In genomic region chr15:31419037-31419436, GRCm38 (mm10) we compare ENCODE assay signal across 9 mouse cellular contexts. TPM values are rescaled to one million over a fixed set of nuclear protein-coding genes. Genes with fewer than 3 reads are reported as not detected.
DNase-seq lines count a peak whose midpoint lies in the region; ATAC-seq and TF ChIP-seq lines count a peak whose summit lies in the region.
"Had no signal": no experiment of that assay in that cellular context is flagged by ENCODE, and none has a peak within 500 bp of the region (broad histone marks: within the 10 kb centered on the region; RNA-seq: fewer than 3 reads in every experiment).

No protein-coding gene starts in this region.

- no peak overlapping the region for H3K4me3 ChIP-seq in kidney, adult 2 months (ENCODE audit: insufficient read depth, low read depth, low read length)
- H3K4me3 ChIP-seq in embryonic fibroblast, embryonic 13.5 days (ENCODE audit: insufficient read depth, low read length) = no peak overlapping the region
- no peak overlapping the region for H3K4me3 ChIP-seq in liver, embryonic 14.5 days (ENCODE audit: insufficient read depth in 1 of 2, low read depth in 2 of 2, low read length in 2 of 2)
- no peak overlapping the region for H3K4me3 ChIP-seq in neural tube, embryonic 15.5 days (replicated peaks)
- H3K4me3 ChIP-seq: neural tube, embryonic 13.5 days had no signal

- H3K9ac ChIP-seq in liver, embryonic 14.5 days (replicated peaks) = no peak overlapping the region
- no peak overlapping the region for H3K9ac ChIP-seq in neural tube, embryonic 15.5 days (replicated peaks)
- H3K9ac ChIP-seq: neural tube, embryonic 13.5 days had no signal

- H3K27ac ChIP-seq in kidney, adult 2 months (ENCODE audit: insufficient read depth, low read depth, low read length) = no peak overlapping the region
- H3K27ac ChIP-seq in embryonic fibroblast, embryonic 13.5 days (ENCODE audit: insufficient read depth, low read length) = no peak overlapping the region
- H3K27ac ChIP-seq in liver, embryonic 14.5 days = no peak overlapping the region
- no peak overlapping the region for H3K27ac ChIP-seq in neural tube, embryonic 15.5 days (replicated peaks)

- peak; percentile 80 for TF ChIP-seq CTCF in kidney, adult 2 months (conservative IDR thresholded peaks at IDR 0.05; ENCODE audit: insufficient read depth, insufficient read length, low read depth, low read length)
- TF ChIP-seq CTCF in embryonic fibroblast, embryonic 13.5 days (IDR thresholded peaks at IDR 0.05; ENCODE audit: borderline replicate concordance, insufficient read depth, low read length) = peak; percentile 70; the same call in 1 of the 2 replicates
- peak; percentile 88 for TF ChIP-seq CTCF in liver, embryonic 14.5 days (IDR thresholded peaks at IDR 0.05; ENCODE audit: low read depth)

- peak overlapping the region; percentile 36 for H3K4me2 ChIP-seq in liver, embryonic 14.5 days (ENCODE audit: low read depth)
- H3K4me2 ChIP-seq in neural tube, embryonic 15.5 days = peak overlapping the region; percentile 23

- ATAC-seq in liver, embryonic 14.5 days (ENCODE audit: insufficient read depth) = no peak
- no peak for ATAC-seq in neural tube, embryonic 15.5 days (ENCODE audit: low FRiP score)

- no peaks in the 10 kb centered on the region for H3K27me3 ChIP-seq in kidney, adult 2 months (replicated peaks; ENCODE audit: control insufficient read depth, insufficient read depth, low read length)
- no peaks in the 10 kb centered on the region for H3K27me3 ChIP-seq in liver, embryonic 14.5 days (ENCODE audit: control insufficient read depth, insufficient read depth, low read length)
- H3K27me3 ChIP-seq in neural tube, embryonic 15.5 days (replicated peaks) = no peaks in the 10 kb centered on the region
- H3K27me3 ChIP-seq: neural tube, embryonic 13.5 days had no signal

- WGBS in kidney, adult 2 months = 43% methylated on average over 9 of the region's 9 CpGs
- WGBS in liver, embryonic 14.5 days (ENCODE audit: insufficient replicate concordance) = 29% methylated on average over 9 of the region's 9 CpGs
- 42% methylated on average over 9 of the region's 9 CpGs for WGBS in neural tube, embryonic 15.5 days

- TF ChIP-seq EP300 in liver, embryonic 14.5 days (IDR thresholded peaks at IDR 0.05; ENCODE audit: low read depth) = no peak

- intact Hi-C loops in gastrocnemius, postnatal 14 days (cut with DNase I; ENCODE audit: low total_unique reads) = no loop called here

- peak; percentile 63 for DNase-seq in kidney, adult 2 months
- no peak for DNase-seq in kidney, adult 11 months
- DNase-seq in T-cell, adult 2 months (ENCODE audit: low spot score) = peak; percentile 39
- DNase-seq in liver, embryonic 14.5 days (ENCODE audit: low read depth in 3 of 3, low spot score in 3 of 3) = peak in 1 of 3 experiments; percentile 17
- DNase-seq in gastrocnemius, postnatal 14 days = no peak
- no peak for DNase-seq in layer of hippocampus, postnatal 14 days (ENCODE audit: low spot score in 2 of 2)

- H3K4me1 ChIP-seq in kidney, adult 2 months (ENCODE audit: control insufficient read depth, insufficient read depth, low read length) = peaks cover 14% of the 10 kb centered on the region
- no peaks in the 10 kb centered on the region for H3K4me1 ChIP-seq in embryonic fibroblast, embryonic 13.5 days (ENCODE audit: control insufficient read depth, insufficient read depth, low read length)
- peaks cover 0 to 11% of the 10 kb centered on the region in 2 experiments; a peak in 3 of 4 replicates for H3K4me1 ChIP-seq in liver, embryonic 14.5 days (replicated peaks; ENCODE audit: control insufficient read depth in 2 of 2, insufficient read depth in 2 of 2, low read length in 1 of 2)
- H3K4me1 ChIP-seq in neural tube, embryonic 15.5 days = no peaks in the 10 kb centered on the region

- no peak for TF ChIP-seq POLR2A in kidney, adult 2 months (IDR thresholded peaks at IDR 0.05; ENCODE audit: low read depth, low read length)
- no peak for TF ChIP-seq POLR2A in embryonic fibroblast, embryonic 13.5 days (IDR thresholded peaks at IDR 0.05; ENCODE audit: low read depth, low read length)

- no peaks in the 10 kb centered on the region for H3K36me3 ChIP-seq in kidney, adult 2 months (ENCODE audit: control insufficient read depth, insufficient read depth, low read length)
- no peaks in the 10 kb centered on the region for H3K36me3 ChIP-seq in liver, embryonic 14.5 days (replicated peaks; ENCODE audit: control insufficient read depth, insufficient read depth, low read depth)
- H3K36me3 ChIP-seq in neural tube, embryonic 15.5 days = no peaks in the 10 kb centered on the region
- H3K36me3 ChIP-seq: neural tube, embryonic 13.5 days had no signal

- H3K9me3 ChIP-seq in liver, embryonic 14.5 days (ENCODE audit: control insufficient read depth, low read length) = no peaks in the 10 kb centered on the region
- no peaks in the 10 kb centered on the region for H3K9me3 ChIP-seq in neural tube, embryonic 15.5 days (replicated peaks)
- H3K9me3 ChIP-seq: neural tube, embryonic 13.5 days had no signal

RNA-seq across cellular contexts. Expression of gene Ropn1l, which starts 34.5 kb away (rescaled TPM):
- 5.6 and 6.9 TPM in 2 replicates for polyA plus RNA-seq in kidney, adult 2 months (2012; rRNA removed)
- polyA plus RNA-seq in embryonic fibroblast, embryonic 13.5 days (2011; ENCODE audit: insufficient read length, low read depth, missing spikeins) = 1.8 and 1.9 TPM in 2 replicates
- 0.86 and 1.0 TPM in 2 replicates for polyA plus RNA-seq in liver, embryonic 14.5 days (2012; rRNA removed)
- polyA plus RNA-seq in liver, embryonic 14.5 days (2014; fragmentation: Nextera tagmentation; extraction: Ambion mirVana) = 1.9 and 2.7 TPM in 2 replicates
- polyA plus RNA-seq in neural tube, embryonic 15.5 days (2015; fragmentation: Nextera tagmentation; extraction: Ambion mirVana) = 1.5 and 2.0 TPM in 2 replicates
- total RNA-seq in gastrocnemius, postnatal 14 days (2021) = under 1 TPM; 0.29 to 0.33 TPM
- total RNA-seq in layer of hippocampus, postnatal 14 days (2021) = 1 to 10 TPM in 1 of 2 experiments, not detected in 1; 1.3 TPM

RNA-seq across cellular contexts. Expression of gene Ankrd33b, which starts 51.5 kb away (rescaled TPM):
- 21.8 and 26.9 TPM in 2 replicates for polyA plus RNA-seq in kidney, adult 2 months (2012; rRNA removed)
- polyA plus RNA-seq in embryonic fibroblast, embryonic 13.5 days (2011; ENCODE audit: insufficient read length, low read depth, missing spikeins) = 0.16 and 0.17 TPM in 2 replicates
- polyA plus RNA-seq in liver, embryonic 14.5 days (2012; rRNA removed) = 0.19 and 0.24 TPM in 2 replicates
- 0.27 and 0.43 TPM in 2 replicates for polyA plus RNA-seq in liver, embryonic 14.5 days (2014; fragmentation: Nextera tagmentation; extraction: Ambion mirVana)
- 0.70 and 2.6 TPM in 2 replicates for polyA plus RNA-seq in neural tube, embryonic 15.5 days (2015; fragmentation: Nextera tagmentation; extraction: Ambion mirVana)
- total RNA-seq in gastrocnemius, postnatal 14 days (2021) = 1 to 10 TPM; 5.3 to 6.3 TPM
- total RNA-seq in layer of hippocampus, postnatal 14 days (2021) = 10 to 100 TPM; 19.2 to 23.7 TPM

Comparison
In these comparisons a context has a peak if more than half of its experiments do, and no peak if none do; other contexts are left out.
1. DNase-seq: peak in kidney, adult 2 months (single experiment) and T-cell, adult 2 months (single experiment); none in kidney, adult 11 months (single experiment), gastrocnemius, postnatal 14 days (single experiment) and layer of hippocampus, postnatal 14 days (0 of 2).
2. Peak in every context shown above with its lines, with median percentiles within 50 percentile points of each other: CTCF ChIP-seq.